Mouse (Mus musculus): ENCODE results near the gene Arid3a.

Gene Arid3a

GRCm38 (mm10) chr10:79908167-79909091, 18.4 kb upstream of the Arid3a start, which contains the start of gene Med16:
TSS of gene Med16 (minus strand) at chr10:79908923.
- in situ Hi-C loops (cut with MboI, MseI): no loop called here

DNA sequence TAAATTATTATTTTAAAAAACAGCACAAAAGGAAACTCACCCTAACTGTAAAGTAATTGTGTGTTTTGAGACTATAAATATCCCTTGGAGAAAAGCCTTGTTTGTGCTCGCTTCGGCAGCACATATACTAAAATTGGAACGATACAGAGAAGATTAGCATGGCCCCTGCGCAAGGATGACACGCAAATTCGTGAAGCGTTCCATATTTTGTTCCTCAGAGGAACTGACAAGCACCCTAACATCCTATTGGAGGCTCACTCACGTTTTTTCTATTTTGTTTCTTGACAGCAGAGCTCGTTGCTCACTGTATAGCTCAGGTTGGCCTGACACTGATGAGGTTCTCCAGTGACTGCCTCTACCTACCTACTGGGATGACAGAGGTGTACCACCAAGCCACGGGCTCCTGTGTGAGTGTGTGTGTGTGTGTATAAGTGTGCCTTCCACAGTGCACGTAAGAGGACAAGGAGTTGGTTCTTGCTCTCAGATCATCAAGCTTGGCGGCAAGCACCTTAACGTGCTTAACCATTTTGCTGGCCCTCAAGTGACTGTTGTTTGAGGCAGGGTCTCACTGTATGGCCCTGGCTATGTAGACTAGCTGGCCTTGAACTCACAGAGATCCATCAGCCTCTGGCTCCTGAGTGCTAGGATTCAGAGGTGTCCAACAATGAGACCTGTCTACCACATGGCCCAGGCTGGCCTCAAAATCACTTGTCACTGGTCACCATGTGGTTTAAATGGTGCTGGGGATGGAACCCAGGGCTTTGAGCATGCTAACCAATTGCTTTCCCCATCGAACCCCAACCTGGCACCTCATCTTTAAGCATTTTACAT, 17.5 kb upstream of the Arid3a start:
- in situ Hi-C loops (cut with MboI, MseI): no loop called here

GRCm38 (mm10) chr10:79910556-79910955, 16.3 kb upstream of the Arid3a start, which contains the start of gene Gm26602:
TSS of gene Gm26602 (plus strand) at chr10:79910856.
- in situ Hi-C loops (cut with MboI, MseI): no loop called here

GRCm38 (mm10) chr10:79912412-79912811, 14.4 kb upstream of the Arid3a start:
- in situ Hi-C loops (cut with MboI, MseI): no loop called here

- in situ Hi-C loops (cut with MboI, MseI): no loop called here
Observed at GRCm38 (mm10) chr10:79914131-79914947, 12.5 kb upstream of the Arid3a start.

DNA sequence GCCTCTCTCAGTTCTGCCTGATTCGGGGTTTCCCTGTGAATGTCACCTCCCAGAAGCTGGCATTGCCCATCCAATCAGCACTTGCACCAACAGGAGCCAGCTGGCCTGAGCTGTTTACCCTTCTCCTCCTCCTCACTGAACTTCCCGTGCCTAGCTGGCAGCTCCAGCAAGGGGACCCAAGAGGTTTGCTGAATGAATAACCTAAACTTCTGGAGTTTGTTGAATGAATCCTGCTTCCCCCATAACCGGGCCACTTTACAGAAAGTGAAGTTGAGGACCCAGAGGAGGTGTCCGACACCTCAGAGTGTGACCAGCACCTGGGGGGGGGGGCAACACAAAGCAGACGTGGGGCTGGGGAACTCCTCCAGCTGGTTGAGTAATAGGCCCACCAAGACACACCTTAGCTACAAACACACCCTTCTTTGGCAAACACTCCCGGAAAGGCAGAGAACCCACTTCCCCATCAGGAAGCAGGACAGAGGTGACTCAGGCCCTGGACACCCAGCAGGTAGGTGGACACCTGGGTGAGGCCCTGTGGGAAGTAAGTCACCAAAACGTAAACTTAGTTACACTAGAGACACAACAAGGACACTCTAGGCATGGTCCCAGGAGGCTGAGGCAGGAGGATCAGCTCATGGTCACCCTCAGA, 11.8 kb upstream of the Arid3a start:
- in situ Hi-C loops (cut with MboI, MseI): no loop called here

DNA sequence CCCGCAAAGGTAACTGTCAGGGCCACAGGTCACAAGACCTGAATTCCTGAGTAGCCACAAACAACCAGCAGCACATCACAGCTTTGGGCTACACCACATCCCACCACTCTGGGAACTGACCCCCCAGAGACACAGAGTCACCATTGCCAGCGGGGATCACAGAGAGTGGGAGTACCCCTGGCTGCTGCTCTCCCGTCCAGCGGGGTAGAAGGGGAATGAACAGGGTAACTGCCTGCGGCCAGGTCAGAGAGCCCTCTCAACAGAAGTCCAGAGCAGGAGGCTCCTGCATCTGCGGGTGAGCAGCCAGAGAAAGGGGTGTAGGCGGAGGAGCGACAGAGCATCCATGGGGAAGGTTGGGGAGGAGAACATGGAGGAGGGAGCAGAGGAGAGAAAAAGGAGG, 10.8 kb upstream of the Arid3a start:
- in situ Hi-C loops (cut with MboI, MseI): no loop called here

DNA sequence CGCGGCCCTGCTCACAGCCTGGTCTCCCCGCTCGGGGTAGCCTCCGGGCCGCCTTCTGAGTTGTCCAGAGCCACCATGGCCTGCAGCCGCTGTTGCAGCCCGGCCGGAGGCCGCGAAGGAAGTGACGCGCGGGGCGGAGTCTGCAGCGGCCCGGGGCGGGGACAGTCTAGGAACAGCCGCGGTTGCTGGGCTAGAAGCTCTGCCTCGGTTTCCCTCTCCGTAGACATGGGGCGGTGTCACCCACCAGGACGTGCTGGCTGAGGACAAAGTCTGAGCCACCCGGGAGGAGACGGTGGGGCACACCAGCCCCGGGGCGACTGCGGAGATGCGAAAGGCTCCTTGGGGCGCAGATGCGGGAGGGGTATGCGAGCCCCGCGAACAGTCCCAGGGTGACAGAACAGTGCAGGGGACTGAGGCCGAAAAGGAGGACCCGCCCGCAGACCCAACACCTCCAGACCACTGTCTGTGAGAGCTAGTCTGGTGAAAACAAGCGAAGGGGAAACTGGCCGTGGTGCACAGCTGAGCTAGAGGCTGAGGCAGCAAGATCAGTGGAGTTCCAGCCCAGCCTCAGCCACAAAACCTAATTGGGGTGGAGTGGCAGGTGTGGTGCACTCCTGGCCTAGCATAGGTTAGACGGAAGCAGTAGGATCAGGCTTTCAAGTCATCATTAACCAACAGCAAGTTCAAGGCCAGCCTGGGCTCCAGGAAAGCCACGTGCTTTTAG, 9.9 kb upstream of the Arid3a start, which contains the start of gene Kiss1r:
TSS of gene Kiss1r (plus strand) at position 164 of the 724 bp plus-strand sequence.
- in situ Hi-C loops (cut with MboI, MseI): no loop called here

DNA sequence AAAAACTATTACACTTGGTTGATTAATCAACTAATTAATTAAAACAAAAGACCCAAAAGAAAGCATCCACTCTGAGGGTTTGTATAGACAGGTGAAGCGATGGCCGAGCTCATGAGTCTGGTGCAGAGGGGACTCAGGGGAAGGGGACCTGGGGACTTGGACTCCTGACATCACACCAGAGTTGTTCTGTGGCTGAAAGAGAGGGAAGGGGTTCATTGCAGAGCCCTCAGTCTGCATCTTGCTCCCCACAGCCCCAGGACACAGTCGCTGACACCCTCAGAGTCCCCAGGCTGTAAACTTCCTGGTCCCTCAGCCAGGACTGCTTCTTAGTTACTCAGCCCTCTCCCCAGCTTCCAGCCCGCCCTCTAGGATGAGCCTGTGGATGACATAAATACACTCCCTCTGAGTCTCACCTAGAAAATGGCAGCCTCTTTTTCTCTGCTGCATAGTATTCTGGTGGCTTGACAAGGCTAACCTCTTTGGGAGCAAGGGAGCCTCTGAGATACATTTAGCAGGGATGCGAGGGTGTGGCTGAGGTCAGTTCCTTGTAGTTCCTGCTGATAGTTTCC, 9.2 kb upstream of the Arid3a start:
- in situ Hi-C loops (cut with MboI, MseI): no loop called here

DNA sequence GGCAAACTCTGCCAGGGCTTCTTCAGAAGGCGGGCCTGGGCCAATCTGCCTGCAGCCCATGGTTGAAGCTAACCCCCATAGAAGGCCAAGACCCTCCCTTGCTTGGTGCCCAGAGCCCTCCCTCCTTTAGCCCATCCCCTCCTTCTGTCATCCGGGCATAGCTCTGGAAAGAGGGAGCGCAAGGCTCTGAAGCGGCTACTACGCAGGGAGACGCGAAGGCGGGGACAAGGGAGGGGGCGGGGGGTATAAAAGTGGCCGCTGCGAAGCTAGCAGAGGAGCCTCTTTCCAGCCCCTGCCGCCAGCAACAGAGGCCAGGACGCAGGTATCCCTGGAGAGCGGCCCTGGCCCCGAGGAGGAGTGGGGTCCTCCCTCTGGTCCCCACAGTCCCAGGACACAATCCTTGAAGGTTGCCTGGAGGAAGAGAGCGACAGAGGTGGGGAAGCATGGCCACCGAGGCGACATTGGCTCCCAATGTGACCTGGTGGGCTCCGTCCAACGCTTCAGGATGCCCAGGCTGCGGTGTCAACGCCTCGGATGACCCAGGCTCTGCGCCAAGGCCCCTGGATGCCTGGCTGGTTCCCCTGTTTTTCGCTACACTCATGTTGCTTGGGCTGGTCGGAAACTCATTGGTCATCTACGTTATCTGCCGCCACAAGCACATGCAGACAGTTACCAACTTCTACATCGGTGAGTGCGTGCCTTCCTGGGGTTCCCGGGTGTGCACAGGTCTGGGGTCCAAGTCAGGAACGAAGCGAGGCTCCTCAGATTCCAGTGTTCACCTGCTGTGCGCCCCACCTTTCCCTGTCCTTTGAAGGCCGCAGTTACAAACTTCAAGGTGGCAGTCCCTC, 8.4 kb upstream of the Arid3a start:
- in situ Hi-C loops (cut with MboI, MseI): no loop called here

- in situ Hi-C loops (cut with MboI, MseI): no loop called here
Observed at GRCm38 (mm10) chr10:79919251-79919849, 7.5 kb upstream of the Arid3a start.

GRCm38 (mm10) chr10:79920056-79920890, 6.6 kb upstream of the Arid3a start:
- in situ Hi-C loops (cut with MboI, MseI): no loop called here

GRCm38 (mm10) chr10:79920958-79921535, 5.8 kb upstream of the Arid3a start, which contains the start of gene R3hdm4:
TSS of gene R3hdm4 (minus strand) at chr10:79921208.
- in situ Hi-C loops (cut with MboI, MseI): no loop called here

GRCm38 (mm10) chr10:79921572-79921971, 5.3 kb upstream of the Arid3a start:
- in situ Hi-C loops (cut with MboI, MseI): no loop called here

- in situ Hi-C loops (cut with MboI, MseI): loop anchor here (5.0 kb wide), 1 partner anchor 37 kb away; the partner anchor contains the start of gene Wdr18
Observed at GRCm38 (mm10) chr10:79924998-79925784, 1.7 kb upstream of the Arid3a start.
